Mouse (Mus musculus) thymus, adult 2 months (tissue): ENCODE measurements around the gene Atf7ip. TPM values are rescaled to one million over a fixed set of nuclear protein-coding genes. Genes with fewer than 3 reads are reported as not detected.
A peak's percentile ranks its signal among the peaks of the same experiment; 100 is the strongest.

Experiments used
- DNase-seq: peaks from one replicate; pipeline ENCODE4 v3.0.0; 2021
- H3K27ac ChIP-seq: fragments of 200-500 bp; 2 replicates; pipeline ENCODE4 v1.5.1; 2012; ENCODE audit warnings: low read length, control low read depth; ENCODE audit not compliant: control insufficient read depth, insufficient read depth
- H3K27me3 ChIP-seq: fragments of 200-500 bp; 2 replicates; pipeline ENCODE4 v1.6.1; 2012; ENCODE audit warnings: mild to moderate bottlenecking, low read length, moderate library complexity, mixed read lengths; ENCODE audit not compliant: control insufficient read depth, insufficient read depth
- H3K36me3 ChIP-seq: fragments of 200-500 bp; 2 replicates; pipeline ENCODE4 v1.6.1; 2012; ENCODE audit warnings: mild to moderate bottlenecking, low read length, moderate library complexity; ENCODE audit not compliant: control insufficient read depth, insufficient read depth
- H3K4me1 ChIP-seq: fragments of 200-500 bp; replicated peaks from 2 replicates; pipeline ENCODE4 v1.6.1; 2012; ENCODE audit warnings: low read length; ENCODE audit not compliant: control insufficient read depth, insufficient read depth
- H3K4me3 ChIP-seq: fragments of 200-500 bp; 2 replicates; pipeline ENCODE4 v1.5.1; 2012; ENCODE audit warnings: mild to moderate bottlenecking, low read length, control low read depth, moderate library complexity; ENCODE audit not compliant: control insufficient read depth, insufficient read depth
- CTCF ChIP-seq: fragments of 200-500 bp; IDR thresholded peaks from 2 replicates; pipeline ENCODE4 v1.5.1; 2012; ENCODE audit warnings: mild to moderate bottlenecking, control low read depth, low read length, moderate library complexity, borderline replicate concordance; ENCODE audit not compliant: control insufficient read depth, poor library complexity, insufficient read depth; ENCODE audit errors: extremely low read depth
- POLR2A ChIP-seq: fragments of 200-500 bp; IDR thresholded peaks from 2 replicates; pipeline ENCODE4 v1.6.1; 2012; ENCODE audit warnings: mild to moderate bottlenecking, low read length, control low read depth, moderate library complexity; ENCODE audit not compliant: control insufficient read depth, poor library complexity, insufficient read depth; ENCODE audit errors: extremely low read depth
- WGBS: fragments of 180-500 bp; shearing (Covaris S2); methylation state at CpG from one replicate; pipeline ENCODE4 v1.1.7; 2018; 5-methylcytosine and 5-hydroxymethylcytosine counted together
- polyA plus RNA-seq: library from polyadenylated mRNA; depleted of rRNA; stranded (reverse); fragments of >200 nt; gene quantifications from 2 replicates; pipeline ENCODE4 v1.2.3, GENCODE M21; 2012

Gene Atf7ip
- polyA plus RNA-seq, 1 experiment, result 65.1 TPM

DNA sequence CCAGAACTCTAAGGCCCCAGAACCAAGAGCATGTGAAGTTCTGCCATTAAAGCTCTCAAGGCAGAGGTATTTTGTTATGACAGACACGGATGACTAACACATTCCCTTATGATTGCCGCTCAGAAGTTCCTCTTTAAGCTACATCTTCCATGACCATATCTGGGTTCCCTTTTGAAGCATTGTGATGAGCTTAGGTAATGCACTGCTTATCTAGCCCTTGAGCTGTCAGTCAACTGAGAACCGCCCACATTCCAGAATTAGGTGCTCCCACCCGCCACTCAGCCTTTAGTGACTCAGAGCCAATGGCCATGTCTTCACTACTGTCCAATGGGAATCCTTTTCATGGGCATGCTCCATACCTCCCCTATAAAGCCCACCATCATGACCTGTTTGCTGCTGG lies 13.7 kb upstream of the Atf7ip start:
- Histone ChIP-seq H3K36me3 (no peaks in the 10 kb centered on the region), H3K4me3 (no peak overlapping the region)
- 92% methylated on average over 4 of the region's 4 CpGs for WGBS

DNA sequence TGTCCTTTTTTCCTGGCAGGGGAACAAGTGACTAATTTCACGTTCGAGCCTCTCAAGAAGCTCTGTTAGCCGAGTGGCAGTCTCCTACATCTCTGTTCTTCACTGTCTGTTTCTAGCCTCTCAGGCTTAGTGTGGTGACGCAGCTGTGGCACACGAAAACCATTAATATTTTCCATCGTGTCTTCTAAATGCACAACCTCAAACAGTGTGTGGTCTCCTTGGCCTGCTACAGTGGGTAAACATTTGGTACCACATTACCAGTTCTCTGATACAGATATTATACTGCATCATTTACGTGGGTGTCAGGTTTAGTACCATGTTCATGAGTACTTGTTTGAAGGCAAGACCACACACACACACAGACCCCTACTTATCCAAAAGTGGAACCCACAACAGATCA lies 12.5 kb upstream of the Atf7ip start:
- Histone ChIP-seq H3K4me1 (peaks cover 35% of the 10 kb centered on the region), H3K27ac (no peak overlapping the region), H3K4me3 (no peak overlapping the region), H3K36me3 (no peaks in the 10 kb centered on the region), H3K27me3 (no peaks in the 10 kb centered on the region)
- DNase-seq, result no peak
- 77% methylated on average over 7 of the region's 7 CpGs for WGBS
- TF ChIP-seq CTCF (no peak), POLR2A (no peak)

More for the DNA sequence above, 13.7 kb upstream of the Atf7ip start:
- Histone ChIP-seq H3K27me3 (no peaks in the 10 kb centered on the region), H3K27ac (no peak overlapping the region), H3K4me1 (peaks cover 24% of the 10 kb centered on the region)
- DNase-seq, result no peak
- no peak for TF ChIP-seq CTCF
- TF ChIP-seq POLR2A, result no peak

DNA sequence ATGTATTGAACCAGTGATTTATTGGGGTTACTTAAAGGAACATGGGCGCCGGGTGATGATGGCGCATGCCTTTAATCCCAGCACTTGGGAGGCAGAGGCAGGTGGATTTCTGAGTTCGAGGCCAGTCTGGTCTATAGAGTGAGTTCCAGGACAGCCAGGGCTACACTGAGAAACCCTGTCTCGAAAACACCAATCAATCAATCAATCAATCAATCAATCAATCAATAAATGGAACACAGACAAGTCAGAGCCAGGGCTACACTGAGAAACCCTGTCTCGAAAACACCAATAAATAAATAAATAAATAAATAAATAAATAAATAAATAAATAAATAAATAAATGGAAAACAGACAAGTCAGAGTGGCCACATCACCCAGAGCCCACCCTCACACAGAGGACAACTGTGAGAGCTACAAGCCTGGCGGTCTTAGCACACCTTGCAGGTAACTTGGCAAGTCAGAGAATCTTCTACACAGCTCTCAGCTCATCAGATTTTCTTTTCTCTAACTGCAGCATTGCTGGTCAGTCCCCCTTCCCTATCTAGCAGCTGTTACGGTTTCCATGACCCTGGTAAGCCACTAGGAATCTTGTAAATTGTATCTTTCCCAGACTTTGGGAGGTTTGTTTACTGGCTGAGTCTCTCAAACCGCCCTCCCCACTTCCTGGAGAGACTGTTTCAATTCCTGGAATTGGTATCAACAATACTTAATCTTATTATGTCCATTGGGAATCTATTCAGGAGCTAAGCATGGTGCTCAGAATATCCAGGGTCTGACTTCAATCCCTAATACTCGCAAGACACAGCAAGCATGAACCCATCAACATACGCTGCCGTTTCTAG lies 11.8 kb upstream of the Atf7ip start:
- H3K4me3 ChIP-seq, result no peak overlapping the region
- WGBS, result 96% methylated on average over 12 of the region's 12 CpGs
- no peak for DNase-seq
- no peak overlapping the region for H3K27ac ChIP-seq
- H3K27me3 ChIP-seq, result no peaks in the 10 kb centered on the region
- peaks cover 40% of the 10 kb centered on the region for H3K4me1 ChIP-seq
- H3K36me3 ChIP-seq, result no peaks in the 10 kb centered on the region
- TF ChIP-seq POLR2A (no peak), CTCF (no peak)

DNA sequence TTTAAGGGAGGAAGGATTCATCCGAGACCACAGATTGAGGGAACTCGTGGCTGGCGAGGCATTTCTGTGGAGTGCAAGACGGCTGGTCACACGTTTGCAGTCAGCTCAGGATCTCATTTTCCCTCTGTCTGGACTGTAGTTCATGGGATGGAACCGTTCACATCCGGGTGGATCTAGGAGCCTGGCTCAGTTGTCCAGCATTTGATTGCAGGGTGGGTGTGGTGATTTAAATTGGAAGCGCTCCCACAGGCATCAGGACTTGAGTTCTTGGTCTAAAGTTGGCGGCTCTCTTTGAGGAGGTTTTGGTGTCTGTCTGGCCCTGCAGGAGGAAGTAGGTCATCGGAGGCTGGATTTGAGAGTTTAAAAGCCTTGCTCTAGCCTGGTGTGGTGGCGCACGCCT lies 10.9 kb upstream of the Atf7ip start:
- H3K27me3 ChIP-seq, result no peaks in the 10 kb centered on the region
- H3K36me3 ChIP-seq, result no peaks in the 10 kb centered on the region
- peaks cover 47% of the 10 kb centered on the region for H3K4me1 ChIP-seq
- H3K4me3 ChIP-seq, result no peak overlapping the region
- H3K27ac ChIP-seq, result no peak overlapping the region
- DNase-seq, result no peak
- TF ChIP-seq POLR2A (no peak), CTCF (no peak)
- 95% methylated on average over 12 of the region's 12 CpGs for WGBS

DNA sequence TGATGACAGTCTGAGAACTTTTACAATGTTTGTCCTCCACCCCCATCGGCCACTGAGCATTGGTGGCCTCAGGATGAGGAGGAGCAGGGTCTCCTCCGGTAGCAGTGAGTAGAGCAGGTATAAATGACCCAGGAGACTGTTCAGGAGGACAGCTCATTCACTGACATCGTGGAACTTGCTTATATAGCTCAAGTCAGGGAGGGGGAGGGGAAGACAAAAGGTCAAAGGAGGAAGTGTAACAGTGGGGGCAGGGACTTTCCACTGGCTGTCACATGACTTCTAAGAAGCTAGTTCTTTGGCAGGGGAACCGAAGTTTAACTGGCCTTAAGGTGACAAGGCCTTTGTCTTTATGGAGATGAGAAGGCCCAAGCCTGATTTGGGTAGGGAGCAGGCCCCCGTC lies 8.2 kb upstream of the Atf7ip start:
- 57% methylated on average over 5 of the region's 5 CpGs for WGBS
- peak; percentile 75 for DNase-seq
- H3K27ac ChIP-seq, result peak overlapping the region; percentile 58; the same call in 1 of the 2 replicates

DNA sequence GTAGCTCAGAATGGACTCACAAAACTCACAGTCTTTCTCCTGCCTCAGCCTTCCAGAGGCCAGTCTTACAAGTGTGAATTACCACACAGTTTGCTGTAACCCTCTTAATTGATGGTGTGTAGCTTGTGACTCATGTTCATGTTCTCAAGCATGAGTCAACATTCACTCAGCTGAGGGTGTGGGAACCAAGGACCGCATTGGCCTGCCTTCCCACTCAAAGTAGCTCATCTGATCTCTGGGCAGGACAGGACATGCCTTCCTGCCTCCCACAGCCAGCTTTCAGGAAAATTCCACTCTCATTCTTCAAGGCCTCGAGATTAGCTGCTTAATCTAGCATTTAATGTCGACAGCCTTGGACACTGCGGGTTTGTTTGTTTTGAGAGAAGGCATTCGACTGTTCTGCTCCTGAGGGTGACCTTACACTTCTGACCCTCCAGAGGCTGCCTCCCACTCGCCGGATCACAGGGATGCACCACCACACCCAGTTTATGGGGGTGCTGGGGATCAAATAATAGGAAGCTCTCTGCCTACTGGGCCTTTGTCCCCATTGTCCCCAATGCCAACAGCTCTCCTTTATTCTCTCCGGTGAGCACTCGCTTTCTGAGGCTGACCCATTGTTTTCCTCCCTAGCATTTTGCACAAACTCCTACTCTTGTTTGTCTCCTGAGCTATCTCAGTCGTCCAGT lies 6.5 kb upstream of the Atf7ip start:
- WGBS, result 92% methylated on average over 10 of the region's 10 CpGs
- peaks cover 25% of the 10 kb centered on the region for H3K4me1 ChIP-seq
- H3K36me3 ChIP-seq, result no peaks in the 10 kb centered on the region
- TF ChIP-seq POLR2A (no peak), CTCF (no peak)
- H3K27me3 ChIP-seq, result no peaks in the 10 kb centered on the region
- H3K27ac ChIP-seq, result no peak overlapping the region
- no peak overlapping the region for H3K4me3 ChIP-seq
- no peak for DNase-seq

More for the DNA sequence above, 8.2 kb upstream of the Atf7ip start:
- TF ChIP-seq POLR2A (no peak), CTCF (no peak)
- Histone ChIP-seq H3K4me3 (no peak overlapping the region), H3K36me3 (no peaks in the 10 kb centered on the region), H3K4me1 (peaks cover 28% of the 10 kb centered on the region), H3K27me3 (no peaks in the 10 kb centered on the region)
